Mouse (Mus musculus) thymus, postnatal 36 days (tissue): ENCODE measurements at regions not wholly inside any gene's neighbourhood (a gene's known extent, or its start where the extent isn't known, plus 50 kb on each side); places are given as distances from the start of the nearest gene placed in this dataset.
A peak's percentile ranks its signal among the peaks of the same experiment; 100 is the strongest.

Source experiments
- DNase-seq, 2 experiments: peaks; one replicate each; pipeline ENCODE4 v3.0.0; 2022; ENCODE audit warnings: mixed read lengths in 2 of 2

- peak in 1 of 2 experiments; percentile 14 for DNase-seq
Measured at GRCm38 (mm10) chr14:27562564-27562963, 54.3 kb upstream of the Ccdc66 start.

- DNase-seq: peak; percentile 6 to 11
Measured at GRCm38 (mm10) chr14:27561974-27562373, 53.7 kb upstream of the Ccdc66 start.

GRCm38 (mm10) chr14:27560434-27560833, 52.2 kb upstream of the Ccdc66 start:
- DNase-seq: peak; percentile 67 to 68

DNA sequence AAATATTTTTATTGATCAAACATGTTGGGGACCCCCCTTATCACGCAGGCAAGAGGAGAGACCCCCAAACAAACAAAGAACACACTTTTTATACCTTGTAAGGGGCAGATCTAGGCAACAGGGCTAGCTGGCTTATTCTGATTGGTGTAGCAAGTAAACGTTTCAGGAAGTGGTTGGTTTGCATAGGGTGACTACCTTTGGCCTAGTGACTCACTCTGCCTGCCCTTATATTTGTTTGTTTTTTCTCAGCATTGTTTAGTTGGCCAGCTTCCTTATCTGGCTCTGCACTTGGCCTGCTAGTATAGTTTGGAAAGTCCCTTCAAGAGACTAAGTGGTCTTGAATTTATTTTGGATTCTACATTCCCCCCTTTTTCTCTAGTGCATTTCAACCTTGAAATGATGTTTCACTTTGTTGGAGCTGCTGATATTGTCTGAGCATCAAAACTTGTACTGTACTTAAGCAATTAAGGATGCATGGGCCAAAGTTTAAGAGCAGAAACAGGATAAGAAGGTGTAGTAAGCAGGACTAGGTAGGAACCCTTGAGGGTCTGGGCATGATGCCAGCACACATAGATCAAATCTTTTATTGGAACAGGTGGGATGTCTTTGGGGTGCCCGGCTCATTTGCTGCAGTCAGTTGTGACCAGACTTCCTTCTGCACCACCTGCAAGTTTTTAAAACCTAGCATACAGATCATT, 50.7 kb upstream of the Ccdc66 start:
- no peak for DNase-seq
